Mouse (Mus musculus) midbrain, embryonic 14.5 days (tissue): ENCODE data around the gene Aoc3. TPM values are rescaled to one million over a fixed set of nuclear protein-coding genes. Genes with fewer than 3 reads are reported as not detected.
A peak's percentile ranks its signal among the peaks of the same experiment; 100 is the strongest.

Experiments used
- ATAC-seq: fragments of 200-750 bp; cut with Nextera tagmentation; 2 replicates; pipeline ENCODE4 v1.8.0; 2017; ENCODE audit warnings: moderate number of reproducible peaks, moderate library complexity; ENCODE audit not compliant: low FRiP score, low TSS enrichment
- DNase-seq: peaks from one replicate; pipeline ENCODE4 v3.0.0-alpha.2; 2015
- H3K27ac ChIP-seq: fragments of 300-500 bp; sonication (generic); replicated peaks from 2 replicates; pipeline ENCODE4 v1.5.1; 2014; ENCODE audit warnings: mild to moderate bottlenecking, low read depth, low read length, moderate library complexity
- H3K27me3 ChIP-seq: fragments of 300-500 bp; sonication (generic); 2 replicates; pipeline ENCODE4 v1.6.1; 2014; ENCODE audit warnings: low read length, control low read depth, mixed read lengths; ENCODE audit not compliant: control insufficient read depth, insufficient read depth
- H3K36me3 ChIP-seq: fragments of 300-500 bp; sonication (generic); 2 replicates; pipeline ENCODE4 v1.6.1; 2014; ENCODE audit warnings: low read length, control low read depth; ENCODE audit not compliant: control insufficient read depth, insufficient read depth
- H3K4me1 ChIP-seq: fragments of 300-500 bp; sonication (generic); 2 replicates; pipeline ENCODE4 v1.6.1; 2014; ENCODE audit warnings: mild to moderate bottlenecking, antibody characterized with exemption, low read length, control low read depth; ENCODE audit not compliant: control insufficient read depth, insufficient read depth
- H3K4me2 ChIP-seq: fragments of 300-500 bp; sonication (generic); 2 replicates; pipeline ENCODE4 v1.6.1; 2014; ENCODE audit warnings: mild to moderate bottlenecking, low read length, moderate library complexity
- H3K4me3 ChIP-seq: fragments of 300-500 bp; sonication (generic); replicated peaks from 2 replicates; pipeline ENCODE4 v1.5.1; 2014; ENCODE audit warnings: low read depth, low read length
- H3K9ac ChIP-seq: fragments of 300-500 bp; sonication (generic); replicated peaks from 2 replicates; pipeline ENCODE4 v1.6.1; 2014; ENCODE audit warnings: mild to moderate bottlenecking, low read length, moderate library complexity
- H3K9me3 ChIP-seq: fragments of 300-500 bp; sonication (generic); 2 replicates; pipeline ENCODE4 v1.6.1; 2016; ENCODE audit warnings: low read length, control low read depth, mixed read lengths; ENCODE audit not compliant: control insufficient read depth
- WGBS: fragments of 180-500 bp; shearing (Covaris S2); extraction: QIAGEN DNeasy Blood & Tissue Kit; methylation state at CpG from one replicate; pipeline ENCODE4 v1.1.7; 2014; 5-methylcytosine and 5-hydroxymethylcytosine counted together
- polyA plus RNA-seq: library from polyadenylated mRNA; unstranded; fragments of >200 nt; fragmentation: Nextera tagmentation; extraction: Ambion mirVana; gene quantifications from 2 replicates; pipeline ENCODE4 v1.2.1, GENCODE M21; 2014

The Aoc3 gene
- polyA plus RNA-seq, 1 experiment from 2014 or later: 0.04 TPM

GRCm38 (mm10) chr11:101302004-101302798, 28.2 kb upstream of the Aoc3 start, which contains the start of gene Becn1:
Gene Becn1, minus strand, starts transcription at chr11:101302286.
- Histone ChIP-seq H3K27me3 (no peaks in the 10 kb centered on the region), H3K9ac (peak within 1 kb of the TSS; percentile 81), H3K4me2 (peak within 1 kb of the TSS; percentile 98), H3K36me3 (peaks cover 24% of the 10 kb centered on the region), H3K4me3 (peak within 1 kb of the TSS; percentile 89), H3K9me3 (no peaks in the 10 kb centered on the region), H3K4me1 (peaks cover 12% of the 10 kb centered on the region), H3K27ac (peak within 1 kb of the TSS; percentile 75)
- peak; percentile 98 for DNase-seq
- peak; percentile 87; the same call in 1 of the 2 replicates for ATAC-seq
- 6% methylated on average over 39 of the region's 39 CpGs for WGBS

GRCm38 (mm10) chr11:101307744-101308143, 22.7 kb upstream of the Aoc3 start:
- H3K9ac ChIP-seq: no peak overlapping the region
- no peaks in the 10 kb centered on the region for H3K36me3 ChIP-seq
- 36% methylated on average over 5 of the region's 5 CpGs for WGBS
- no peak overlapping the region for H3K27ac ChIP-seq
- H3K9me3 ChIP-seq: no peaks in the 10 kb centered on the region
- no peak overlapping the region for H3K4me3 ChIP-seq
- no peaks in the 10 kb centered on the region for H3K27me3 ChIP-seq
- DNase-seq (no peak), ATAC-seq (no peak)
- no peak overlapping the region for H3K4me2 ChIP-seq
- H3K4me1 ChIP-seq: no peaks in the 10 kb centered on the region

- no peaks in the 10 kb centered on the region for H3K9me3 ChIP-seq
- no peaks in the 10 kb centered on the region for H3K36me3 ChIP-seq
- no peak for ATAC-seq
- H3K4me3 ChIP-seq: no peak overlapping the region
- no peak overlapping the region for H3K9ac ChIP-seq
- WGBS: 88% methylated on average over 3 of the region's 3 CpGs
- H3K4me2 ChIP-seq: no peak overlapping the region
- no peaks in the 10 kb centered on the region for H3K4me1 ChIP-seq
- H3K27ac ChIP-seq: no peak overlapping the region
- no peaks in the 10 kb centered on the region for H3K27me3 ChIP-seq
- no peak for DNase-seq
Measured at GRCm38 (mm10) chr11:101311083-101311482, 19.3 kb upstream of the Aoc3 start.

- no peaks in the 10 kb centered on the region for H3K36me3 ChIP-seq
- peaks cover 4% of the 10 kb centered on the region for H3K4me1 ChIP-seq
- H3K4me3 ChIP-seq: no peak overlapping the region
- H3K27ac ChIP-seq: no peak overlapping the region
- H3K9ac ChIP-seq: no peak overlapping the region
- no peaks in the 10 kb centered on the region for H3K27me3 ChIP-seq
- WGBS: 75% methylated on average over 3 of the region's 3 CpGs
- no peak overlapping the region for H3K4me2 ChIP-seq
- DNase-seq: no peak
- no peaks in the 10 kb centered on the region for H3K9me3 ChIP-seq
- no peak for ATAC-seq
Measured at GRCm38 (mm10) chr11:101312150-101312549, 18.3 kb upstream of the Aoc3 start.

GRCm38 (mm10) chr11:101314567-101314966, 15.8 kb upstream of the Aoc3 start:
- no peaks in the 10 kb centered on the region for H3K27me3 ChIP-seq
- peaks cover 12% of the 10 kb centered on the region for H3K4me1 ChIP-seq
- H3K9ac ChIP-seq: no peak overlapping the region
- DNase-seq (no peak), ATAC-seq (no peak)
- no peak overlapping the region for H3K4me2 ChIP-seq
- no peaks in the 10 kb centered on the region for H3K9me3 ChIP-seq
- no peak overlapping the region for H3K27ac ChIP-seq
- peaks cover 19% of the 10 kb centered on the region for H3K36me3 ChIP-seq
- WGBS: 95% methylated on average over 1 of the region's 1 CpGs
- no peak overlapping the region for H3K4me3 ChIP-seq

- Histone ChIP-seq H3K9ac (peak overlapping the region; percentile 91), H3K9me3 (no peaks in the 10 kb centered on the region), H3K4me2 (peak overlapping the region; percentile 73), H3K27ac (peak overlapping the region; percentile 75), H3K4me3 (peak overlapping the region; percentile 96), H3K36me3 (peaks cover 25% of the 10 kb centered on the region), H3K4me1 (peaks cover 12% of the 10 kb centered on the region), H3K27me3 (no peaks in the 10 kb centered on the region)
- DNase-seq (no peak), ATAC-seq (no peak)
- WGBS: 83% methylated on average over 8 of the region's 8 CpGs
Measured at GRCm38 (mm10) chr11:101315082-101315650, 15.2 kb upstream of the Aoc3 start.

GRCm38 (mm10) chr11:101315665-101316500, 14.5 kb upstream of the Aoc3 start, which contains the start of gene Psme3:
Gene Psme3, plus strand, starts transcription at chr11:101316213.
- WGBS: under 1% methylated on average over 62 of the region's 62 CpGs
- no peaks in the 10 kb centered on the region for H3K9me3 ChIP-seq
- H3K4me1 ChIP-seq: peaks cover 12% of the 10 kb centered on the region
- H3K4me3 ChIP-seq: peak within 1 kb of the TSS; percentile 96
- ATAC-seq: peak; percentile 93
- peak; percentile 96 for DNase-seq
- H3K36me3 ChIP-seq: peaks cover 32% of the 10 kb centered on the region
- H3K27ac ChIP-seq: peak within 1 kb of the TSS; percentile 75
- H3K4me2 ChIP-seq: peak within 1 kb of the TSS; percentile 73
- no peaks in the 10 kb centered on the region for H3K27me3 ChIP-seq
- H3K9ac ChIP-seq: peak within 1 kb of the TSS; percentile 91

- DNase-seq (peak; percentile 49), ATAC-seq (no peak; the same call in 1 of the 2 replicates)
- no peaks in the 10 kb centered on the region for H3K27me3 ChIP-seq
- peaks cover 12% of the 10 kb centered on the region for H3K4me1 ChIP-seq
- peak overlapping the region; percentile 91 for H3K9ac ChIP-seq
- H3K4me2 ChIP-seq: peak overlapping the region; percentile 73
- WGBS: 0% methylated on average over 17 of the region's 17 CpGs
- peak overlapping the region; percentile 96 for H3K4me3 ChIP-seq
- peaks cover 38% of the 10 kb centered on the region for H3K36me3 ChIP-seq
- no peaks in the 10 kb centered on the region for H3K9me3 ChIP-seq
- H3K27ac ChIP-seq: peak overlapping the region; percentile 75
Measured at GRCm38 (mm10) chr11:101316501-101316917, 13.9 kb upstream of the Aoc3 start.
